Comparison of ENCODE assay signal across 18 mouse cellular contexts in the genomic region with DNA sequence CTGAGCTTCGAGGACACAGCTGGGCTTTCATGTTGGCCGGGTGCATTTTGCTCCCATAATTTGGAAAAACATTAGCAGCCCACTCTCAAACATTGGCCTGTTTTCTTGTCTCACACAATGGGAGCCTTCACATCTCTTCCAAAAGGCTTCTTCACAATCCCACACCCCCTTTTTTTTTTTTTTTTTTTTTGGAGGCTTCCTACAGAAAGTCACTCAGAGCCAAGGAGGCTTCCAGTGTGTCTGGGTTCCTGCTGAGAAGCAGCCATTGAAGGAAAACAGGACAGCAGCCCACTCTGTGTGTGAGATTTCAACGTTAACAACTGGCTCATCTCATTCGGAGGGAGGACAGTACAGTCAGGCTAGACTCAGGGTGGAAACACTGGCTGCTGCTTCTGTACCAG.
A peak's percentile ranks its signal among the peaks of the same experiment; 100 is the strongest.
DNase-seq lines count a peak whose midpoint lies in the region; ATAC-seq lines count a peak whose summit lies in the region.
"Had no signal": no experiment of that assay in that cellular context is flagged by ENCODE, and none has a peak within 500 bp of the region (broad histone marks: within the 10 kb centered on the region; RNA-seq: fewer than 3 reads in every experiment).

No protein-coding gene starts in this region.

- H3K9me3 ChIP-seq in midbrain, embryonic 15.5 days, result no peaks in the 10 kb centered on the region
- no peaks in the 10 kb centered on the region for H3K9me3 ChIP-seq in midbrain, embryonic 13.5 days
- no peaks in the 10 kb centered on the region for H3K9me3 ChIP-seq in forebrain, embryonic 16.5 days (ENCODE audit: control insufficient read depth, low read length)
- no peaks in the 10 kb centered on the region for H3K9me3 ChIP-seq in neural tube, embryonic 15.5 days (replicated peaks)
- H3K9me3 ChIP-seq: embryonic facial prominence, embryonic 15.5 days; G1E; lung, embryonic 15.5 days had no signal

- H3K4me1 ChIP-seq in midbrain, embryonic 15.5 days, result peaks cover 6% of the 10 kb centered on the region
- peaks cover 3% of the 10 kb centered on the region; the same call in 1 of the 2 replicates for H3K4me1 ChIP-seq in midbrain, embryonic 13.5 days (replicated peaks)
- H3K4me1 ChIP-seq in forebrain, embryonic 16.5 days (replicated peaks; ENCODE audit: control insufficient read depth, insufficient read depth, low read length), result peaks cover 6% of the 10 kb centered on the region
- peaks cover 6% of the 10 kb centered on the region; the same call in 1 of the 2 replicates for H3K4me1 ChIP-seq in neural tube, embryonic 15.5 days
- H3K4me1 ChIP-seq: embryonic facial prominence, embryonic 15.5 days; lung, embryonic 15.5 days; megakaryocyte, embryonic 14.5 days had no signal

- no peak for ATAC-seq in midbrain, embryonic 15.5 days (replicated peaks)
- ATAC-seq in midbrain, embryonic 13.5 days, result no peak
- peak; percentile 72; the same call in 1 of the 2 replicates for ATAC-seq in forebrain, embryonic 16.5 days
- peak; percentile 61; the same call in 1 of the 2 replicates for ATAC-seq in neural tube, embryonic 15.5 days (ENCODE audit: low FRiP score)
- ATAC-seq: intestine, postnatal 0 days had no signal

- H3K4me2 ChIP-seq in midbrain, embryonic 15.5 days, result no peak overlapping the region
- no peak overlapping the region for H3K4me2 ChIP-seq in midbrain, embryonic 13.5 days (replicated peaks)
- H3K4me2 ChIP-seq in forebrain, embryonic 16.5 days (ENCODE audit: low read length), result no peak overlapping the region
- H3K4me2 ChIP-seq in neural tube, embryonic 15.5 days, result no peak overlapping the region
- H3K4me2 ChIP-seq: embryonic facial prominence, embryonic 15.5 days; lung, embryonic 15.5 days had no signal

- 34% methylated on average over 4 of the region's 4 CpGs for WGBS in midbrain, embryonic 15.5 days
- 42% methylated on average over 4 of the region's 4 CpGs for WGBS in midbrain, embryonic 13.5 days
- WGBS in forebrain, embryonic 16.5 days, result 25% methylated on average over 4 of the region's 4 CpGs
- 37% methylated on average over 4 of the region's 4 CpGs for WGBS in neural tube, embryonic 15.5 days

- H3K27me3 ChIP-seq in midbrain, embryonic 15.5 days (replicated peaks), result no peaks in the 10 kb centered on the region
- no peaks in the 10 kb centered on the region for H3K27me3 ChIP-seq in midbrain, embryonic 13.5 days
- no peaks in the 10 kb centered on the region for H3K27me3 ChIP-seq in forebrain, embryonic 16.5 days (replicated peaks; ENCODE audit: control insufficient read depth, insufficient read depth, low read length)
- no peaks in the 10 kb centered on the region for H3K27me3 ChIP-seq in neural tube, embryonic 15.5 days (replicated peaks)
- H3K27me3 ChIP-seq: embryonic facial prominence, embryonic 15.5 days; lung, embryonic 15.5 days; megakaryocyte, embryonic 14.5 days had no signal

- H3K9ac ChIP-seq in midbrain, embryonic 15.5 days, result no peak overlapping the region
- H3K9ac ChIP-seq in midbrain, embryonic 13.5 days (replicated peaks), result no peak overlapping the region
- H3K9ac ChIP-seq in forebrain, embryonic 16.5 days (replicated peaks; ENCODE audit: low read depth, low read length), result no peak overlapping the region
- no peak overlapping the region for H3K9ac ChIP-seq in neural tube, embryonic 15.5 days (replicated peaks)
- H3K9ac ChIP-seq: embryonic facial prominence, embryonic 15.5 days; lung, embryonic 15.5 days had no signal

- peak; percentile 49 to 51 for DNase-seq in frontal cortex, postnatal 36 days (ENCODE audit: low spot score in 2 of 2)
- no peak for DNase-seq in frontal cortex, postnatal 25 days (ENCODE audit: low spot score in 2 of 2)
- no peak for DNase-seq in urinary bladder, adult 2 months (ENCODE audit: low spot score)
- DNase-seq in heart, postnatal 4 days, result no peak
- DNase-seq: cerebellum, adult 11 months; heart, adult 18-20 months; kidney, postnatal 25 days; thymus, adult 18-20 months had no signal

- H3K4me3 ChIP-seq in midbrain, embryonic 15.5 days, result no peak overlapping the region
- H3K4me3 ChIP-seq in midbrain, embryonic 13.5 days (replicated peaks), result no peak overlapping the region
- no peak overlapping the region for H3K4me3 ChIP-seq in forebrain, embryonic 16.5 days (replicated peaks; ENCODE audit: low read length)
- H3K4me3 ChIP-seq in neural tube, embryonic 15.5 days (replicated peaks), result no peak overlapping the region
- H3K4me3 ChIP-seq: embryonic facial prominence, embryonic 15.5 days; left cerebral cortex, adult 2 months; lung, embryonic 15.5 days; megakaryocyte, embryonic 14.5 days had no signal

- H3K36me3 ChIP-seq in midbrain, embryonic 15.5 days (replicated peaks), result no peaks in the 10 kb centered on the region
- H3K36me3 ChIP-seq in midbrain, embryonic 13.5 days, result no peaks in the 10 kb centered on the region
- H3K36me3 ChIP-seq in forebrain, embryonic 16.5 days (ENCODE audit: control insufficient read depth, insufficient read depth), result no peaks in the 10 kb centered on the region
- no peaks in the 10 kb centered on the region for H3K36me3 ChIP-seq in neural tube, embryonic 15.5 days
- H3K36me3 ChIP-seq: embryonic facial prominence, embryonic 15.5 days; G1E; lung, embryonic 15.5 days had no signal

- peak overlapping the region; percentile 42 for H3K27ac ChIP-seq in midbrain, embryonic 15.5 days
- no peak overlapping the region for H3K27ac ChIP-seq in midbrain, embryonic 13.5 days
- H3K27ac ChIP-seq in forebrain, embryonic 16.5 days (ENCODE audit: low read length), result no peak overlapping the region
- peak overlapping the region; percentile 69 for H3K27ac ChIP-seq in neural tube, embryonic 15.5 days (replicated peaks)
- H3K27ac ChIP-seq: embryonic facial prominence, embryonic 15.5 days; left cerebral cortex, adult 2 months; lung, embryonic 15.5 days had no signal

Comparison
In these comparisons a context has a peak if more than half of its experiments do, and no peak if none do; other contexts are left out.
1. DNase-seq: peak in frontal cortex, postnatal 36 days (2 of 2); none in frontal cortex, postnatal 25 days (0 of 2), urinary bladder, adult 2 months (single experiment) and heart, postnatal 4 days (single experiment).
2. H3K27ac ChIP-seq: peak in midbrain, embryonic 15.5 days (single experiment) and neural tube, embryonic 15.5 days (single experiment); none in midbrain, embryonic 13.5 days (single experiment) and forebrain, embryonic 16.5 days (single experiment).
3. ATAC-seq: peak in forebrain, embryonic 16.5 days (single experiment) and neural tube, embryonic 15.5 days (single experiment); none in midbrain, embryonic 15.5 days (single experiment) and midbrain, embryonic 13.5 days (single experiment).